Mouse (Mus musculus) testis, adult 2 months (tissue): Measurements from ENCODE around the gene Sp8.

Experiments
- CTCF ChIP-seq: fragments of 200-500 bp; IDR thresholded peaks from 2 replicates; pipeline ENCODE4 v1.5.1; 2012; ENCODE audit warnings: low read depth, mild to moderate bottlenecking, inconsistent platforms, low read length, moderate library complexity; ENCODE audit not compliant: control insufficient read depth, insufficient read depth, insufficient replicate concordance
- POLR2A ChIP-seq: fragments of 200-500 bp; IDR thresholded peaks from 2 replicates; pipeline ENCODE4 v1.6.1; 2012; ENCODE audit warnings: low read depth, mild to moderate bottlenecking, inconsistent platforms, low read length, moderate library complexity; ENCODE audit not compliant: control insufficient read depth

- TF ChIP-seq POLR2A (no peak), CTCF (no peak)
Observed at GRCm38 (mm10) chr12:118844841-118845240, 1.3 kb upstream of the Sp8 start.
